Mouse (Mus musculus) ovary, postnatal 14 days (tissue): ENCODE results near the gene Serac1.

Experiments
- DNase-seq: peaks from one replicate; pipeline ENCODE4 v3.0.0; 2022; ENCODE audit warnings: low spot score

The Serac1 gene

GRCm38 (mm10) chr17:6003661-6004060 lies 75.9 kb downstream of the Serac1 start:
- no peak for DNase-seq

GRCm38 (mm10) chr17:6002563-6002962 lies 77.0 kb downstream of the Serac1 start:
- DNase-seq = no peak

GRCm38 (mm10) chr17:6001836-6002235 lies 77.7 kb downstream of the Serac1 start:
- no peak for DNase-seq

GRCm38 (mm10) chr17:6001389-6001788 lies 78.2 kb downstream of the Serac1 start:
- no peak for DNase-seq

GRCm38 (mm10) chr17:6000864-6001319 lies 78.6 kb downstream of the Serac1 start:
- no peak for DNase-seq

- DNase-seq = no peak
Measured at GRCm38 (mm10) chr17:5999039-5999543, 80.5 kb downstream of the Serac1 start.

- DNase-seq = no peak
Measured at GRCm38 (mm10) chr17:5998235-5998500, 81.4 kb downstream of the Serac1 start.

GRCm38 (mm10) chr17:5997380-5998234 lies 81.9 kb downstream of the Serac1 start:
- no peak for DNase-seq

- no peak for DNase-seq
Measured at GRCm38 (mm10) chr17:5996589-5996988, 83.0 kb downstream of the Serac1 start.

GRCm38 (mm10) chr17:5994606-5995005 lies 84.9 kb downstream of the Serac1 start:
- no peak for DNase-seq

GRCm38 (mm10) chr17:5993581-5994260 lies 85.8 kb downstream of the Serac1 start:
- no peak for DNase-seq

- no peak for DNase-seq
Measured at GRCm38 (mm10) chr17:5992866-5993580, 86.5 kb downstream of the Serac1 start.
